Mouse (Mus musculus): ENCODE measurements around the gene Atp8a1.

The Atp8a1 gene

DNA sequence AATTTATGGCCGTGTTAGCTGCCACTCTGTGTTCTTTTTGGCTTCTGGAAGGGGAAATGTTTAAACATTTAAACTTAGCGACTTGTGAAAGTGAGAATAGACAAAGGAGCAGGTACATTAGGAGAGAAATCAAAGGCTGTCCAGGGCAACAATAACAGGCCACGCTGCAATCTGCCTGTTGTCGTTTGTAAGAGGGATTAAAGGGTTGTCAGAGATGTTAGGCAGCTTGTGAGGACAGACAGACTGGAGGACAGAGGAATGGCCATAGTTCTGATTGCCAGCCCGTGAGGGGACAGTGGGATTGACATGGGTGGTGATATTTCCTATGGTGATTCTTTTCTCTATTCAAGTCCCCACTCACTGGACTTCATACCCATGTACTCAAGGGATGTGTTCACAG, 161.8 kb downstream of the Atp8a1 start:
- in situ Hi-C loops (cut with MboI, MseI), result no loop called here

DNA sequence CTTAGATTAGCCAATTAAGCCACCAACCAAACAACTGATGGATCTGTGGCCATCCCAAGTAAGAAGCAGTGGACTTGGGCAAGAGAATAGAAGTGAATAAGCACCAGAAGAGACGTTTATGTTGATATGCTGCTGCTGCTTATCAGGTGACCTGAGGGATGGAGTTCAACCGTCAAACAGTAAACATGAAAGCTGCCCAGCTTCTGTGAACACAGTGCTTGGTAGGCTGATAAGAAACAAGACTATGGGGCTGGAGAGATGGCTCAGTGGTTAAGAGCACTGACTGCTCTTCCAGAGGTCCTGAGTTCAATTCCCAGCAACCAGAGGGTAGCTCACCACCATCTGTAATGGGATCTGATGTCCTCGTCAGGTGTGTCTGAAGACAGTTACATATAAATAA, 168.4 kb downstream of the Atp8a1 start:
- in situ Hi-C loops (cut with MboI, MseI), result no loop called here

DNA sequence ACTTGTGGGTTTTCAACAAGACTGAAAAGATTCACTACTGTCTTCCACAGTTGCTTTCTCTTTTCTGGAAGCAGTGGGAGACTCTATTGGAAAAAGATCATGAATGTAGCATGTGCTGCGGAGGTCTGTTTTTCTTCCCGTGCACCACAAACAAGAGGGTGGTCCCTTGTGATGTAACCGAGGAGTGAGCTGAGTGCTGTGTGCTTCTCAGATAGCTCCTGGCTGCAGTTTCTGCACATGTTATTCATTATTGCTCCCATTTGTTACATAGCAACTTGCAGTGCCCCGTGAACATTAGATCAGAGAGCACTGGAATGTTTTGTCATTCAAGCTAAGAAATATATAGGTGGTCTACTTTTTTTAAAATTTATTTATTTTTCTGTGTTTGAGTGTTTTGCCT, 174.2 kb downstream of the Atp8a1 start:
- in situ Hi-C loops (cut with MboI, MseI), result no loop called here

DNA sequence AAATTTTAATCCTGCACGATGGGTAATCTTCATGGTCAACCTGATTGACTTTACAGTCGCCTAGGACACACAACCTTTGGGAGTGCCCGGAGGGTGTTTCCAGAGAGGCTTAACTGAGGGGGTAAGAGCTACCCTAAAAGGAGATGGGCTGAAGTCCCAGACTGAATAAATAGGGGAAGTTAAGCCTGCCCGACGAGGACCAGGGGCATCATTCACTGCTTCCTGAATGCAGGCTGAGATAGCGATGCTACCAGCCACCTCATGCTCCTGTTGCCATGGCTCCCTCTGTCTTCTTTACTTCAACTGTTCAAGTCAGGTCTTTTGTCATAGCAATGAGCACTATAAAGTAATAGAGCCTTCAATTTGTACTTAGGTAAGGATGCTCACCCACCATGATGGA, 177.1 kb downstream of the Atp8a1 start:
- in situ Hi-C loops (cut with MboI, MseI), result no loop called here

DNA sequence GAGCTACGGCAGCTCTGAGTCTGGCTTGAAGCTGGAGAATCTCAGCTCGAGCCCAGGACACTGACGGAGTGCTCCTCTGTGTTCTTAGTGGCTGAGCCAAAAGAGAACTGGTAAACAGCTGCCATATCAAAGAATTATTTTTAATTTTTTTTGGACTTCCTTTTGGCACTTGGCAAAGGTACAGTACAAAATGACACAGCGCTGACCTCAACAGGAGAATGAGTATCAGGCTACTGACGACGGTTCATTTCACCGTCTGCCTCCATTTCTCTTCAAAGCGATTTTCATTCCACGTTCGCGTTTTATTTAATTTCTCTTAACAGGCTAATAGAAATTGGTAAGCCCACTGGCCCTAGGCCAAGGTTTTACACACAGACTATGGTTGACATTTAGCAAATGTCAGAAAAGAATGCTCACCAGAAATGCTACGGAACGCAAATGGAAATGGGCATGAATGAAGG, 177.8 kb downstream of the Atp8a1 start:
- in situ Hi-C loops (cut with MboI, MseI), result no loop called here

DNA sequence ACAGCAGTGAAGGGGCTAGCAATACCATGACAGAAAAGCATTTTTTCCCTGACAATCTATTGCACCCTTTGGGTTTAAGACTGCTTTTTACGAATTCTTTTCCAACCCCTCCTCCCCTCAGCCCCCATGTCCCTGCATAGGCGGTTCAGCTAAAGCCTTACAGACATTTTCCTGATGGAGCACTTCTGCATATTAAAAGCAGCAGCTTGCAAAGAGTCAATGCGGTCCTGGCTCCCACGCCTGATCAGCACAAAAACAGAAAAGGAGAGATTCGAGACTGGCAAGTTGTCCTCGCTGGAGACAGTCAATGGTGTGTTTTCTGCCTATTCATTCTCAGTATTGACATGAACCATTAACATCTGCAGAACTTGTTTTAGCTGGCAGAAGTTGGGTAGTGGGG, 184.5 kb downstream of the Atp8a1 start:
- in situ Hi-C loops (cut with MboI, MseI), result no loop called here

DNA sequence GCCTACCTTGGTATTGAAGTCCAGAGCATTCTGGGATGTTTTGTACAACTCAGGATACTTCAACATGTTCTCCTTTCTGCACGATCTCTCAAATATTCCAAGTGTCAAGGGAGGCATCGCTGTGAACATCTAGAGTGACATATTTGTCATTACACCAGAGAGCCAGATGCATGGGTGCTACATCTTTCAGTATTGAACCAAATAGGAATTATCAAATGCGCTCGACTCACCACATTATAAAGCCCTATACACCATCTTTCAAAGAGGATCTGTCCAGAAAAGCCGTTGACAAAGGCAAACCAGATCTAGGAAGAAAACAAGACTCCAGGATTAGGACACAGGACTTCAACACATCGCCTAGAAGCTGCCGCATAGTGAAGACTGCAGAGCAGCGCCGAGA, 187.4 kb downstream of the Atp8a1 start:
- in situ Hi-C loops (cut with MboI, MseI), result no loop called here

DNA sequence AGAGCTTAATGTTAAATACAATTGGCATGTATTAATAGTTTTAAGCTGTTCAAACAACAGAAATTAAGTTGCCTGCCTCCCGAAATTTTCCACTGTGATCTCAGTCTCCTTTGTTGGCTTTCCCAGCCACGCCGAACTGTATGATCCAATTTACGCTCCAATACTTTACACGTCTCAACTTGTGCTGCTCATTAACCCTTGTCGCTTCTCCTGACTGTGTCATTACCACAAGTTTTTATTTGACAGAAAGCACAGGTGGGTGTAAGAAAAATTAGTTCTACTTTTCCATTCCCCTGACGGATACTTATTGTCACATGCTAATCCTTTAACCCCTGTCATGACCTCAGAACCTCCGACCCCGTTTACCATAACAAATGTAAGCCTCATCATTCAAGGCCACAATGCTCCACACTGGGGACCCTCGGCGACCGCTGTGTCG, 190.4 kb downstream of the Atp8a1 start:
- in situ Hi-C loops (cut with MboI, MseI), result no loop called here

DNA sequence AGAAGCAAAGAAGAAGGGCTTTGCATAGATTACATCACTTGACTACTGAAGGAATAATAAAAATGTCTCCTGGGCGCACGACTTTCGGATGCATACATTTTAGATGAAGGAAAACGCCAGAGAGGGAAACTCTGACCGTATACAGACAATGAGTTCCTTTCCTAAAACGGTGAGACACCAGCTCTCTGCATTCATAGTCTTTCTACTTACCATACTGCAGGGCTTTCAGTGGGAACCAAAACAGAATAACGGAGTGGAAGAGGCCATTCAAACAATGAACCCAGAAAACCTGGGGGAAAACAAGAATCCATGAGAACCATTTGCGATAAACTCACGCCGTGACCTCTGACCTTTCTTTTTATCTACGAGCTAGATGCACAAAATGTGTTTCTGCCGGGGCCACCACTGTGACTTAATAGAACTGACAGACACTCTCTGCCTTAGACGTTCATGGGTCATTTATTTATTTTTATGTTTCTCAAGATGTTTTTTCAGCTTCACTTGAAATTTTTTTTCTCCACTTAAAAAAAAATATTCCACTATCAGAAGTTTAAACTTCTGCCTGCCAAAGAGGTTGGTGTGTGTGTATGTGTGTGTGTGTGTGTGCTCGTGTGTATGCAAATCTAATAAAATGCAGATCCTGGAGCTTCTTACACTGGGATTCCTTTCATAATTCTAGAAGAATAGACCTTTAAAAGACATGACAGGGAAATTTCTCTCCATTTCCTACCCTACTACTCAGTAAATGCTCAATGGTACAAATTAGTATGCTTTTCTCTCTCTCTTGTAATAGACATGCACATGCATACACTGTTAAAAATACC, 191.3 kb downstream of the Atp8a1 start:
- in situ Hi-C loops (cut with MboI, MseI), result no loop called here

DNA sequence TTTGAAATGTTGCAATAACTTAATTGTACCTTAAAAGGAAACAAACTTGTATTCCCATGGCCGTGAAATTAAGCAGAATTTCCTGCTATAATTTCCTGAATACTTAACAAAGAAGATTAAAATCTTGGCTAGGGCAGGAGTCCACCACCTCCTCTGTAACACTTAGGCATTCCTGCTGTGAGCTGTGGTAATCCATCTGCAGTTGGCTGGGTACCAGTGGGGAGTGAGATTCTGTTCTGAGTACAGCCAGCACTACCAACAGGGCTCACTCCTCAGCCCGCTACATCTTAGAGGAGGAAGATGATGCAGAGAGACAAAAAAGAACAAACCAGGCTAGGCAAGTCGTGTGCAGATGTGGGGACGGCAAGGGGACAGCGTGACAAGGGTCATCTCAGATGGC, 192.7 kb downstream of the Atp8a1 start:
- in situ Hi-C loops (cut with MboI, MseI), result no loop called here

DNA sequence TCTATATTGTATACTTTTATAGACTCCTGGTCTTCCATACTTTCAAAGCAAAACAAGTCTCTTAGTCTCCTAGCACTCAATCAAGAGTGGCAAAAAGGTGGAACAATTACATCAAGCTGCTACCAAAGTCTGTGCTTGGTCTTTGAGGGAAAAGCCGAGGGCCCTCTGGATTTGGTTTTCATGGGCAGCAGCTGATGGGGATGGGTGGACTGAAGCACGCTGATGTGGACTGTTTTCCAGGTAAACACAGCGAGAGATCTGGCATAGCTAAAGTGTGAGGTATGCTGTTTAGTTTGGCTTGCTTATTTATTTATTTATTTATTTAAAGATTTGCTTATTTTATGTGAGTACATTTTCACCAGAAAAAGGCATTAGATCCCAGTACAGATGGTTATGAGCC, 193.7 kb downstream of the Atp8a1 start:
- in situ Hi-C loops (cut with MboI, MseI), result no loop called here

DNA sequence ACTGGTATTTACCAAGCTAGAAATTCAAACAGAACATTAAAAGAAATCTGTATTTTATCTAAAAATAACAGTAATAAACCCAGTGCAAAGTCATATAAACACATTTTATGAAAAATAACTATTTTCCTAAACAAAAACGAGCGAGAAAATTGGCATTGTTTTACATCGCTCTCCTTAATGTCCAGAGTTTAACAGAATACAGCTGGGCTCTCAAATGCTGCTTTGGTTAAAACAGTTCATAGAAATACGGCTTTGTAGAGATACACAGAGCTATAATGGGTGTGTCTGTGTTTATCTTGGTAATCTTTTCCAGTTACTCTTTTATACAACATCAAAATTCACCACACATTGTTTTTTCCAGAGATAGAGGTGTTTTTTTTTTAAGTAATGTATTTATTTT, 194.8 kb downstream of the Atp8a1 start:
- in situ Hi-C loops (cut with MboI, MseI), result no loop called here

DNA sequence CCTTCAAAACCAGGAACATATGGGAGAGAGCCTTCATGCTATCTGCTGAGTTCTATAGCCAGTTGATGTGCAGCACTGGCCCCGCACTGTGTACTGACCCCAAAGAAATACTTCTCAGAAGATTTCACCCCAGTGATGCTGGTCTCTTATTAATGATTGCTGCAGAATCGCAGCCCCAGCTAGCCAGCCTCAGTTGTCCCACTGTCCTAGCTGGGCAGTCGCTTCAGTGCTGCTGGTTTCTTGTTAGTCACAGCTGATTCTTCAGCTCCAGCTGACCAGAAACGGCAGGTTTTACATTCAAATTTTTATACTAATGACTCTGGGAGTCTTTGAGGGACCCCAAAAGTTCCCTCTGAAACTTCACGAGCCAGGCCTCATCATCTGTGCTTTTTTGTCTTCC, 197.2 kb downstream of the Atp8a1 start:
- in situ Hi-C loops (cut with MboI, MseI), result no loop called here

DNA sequence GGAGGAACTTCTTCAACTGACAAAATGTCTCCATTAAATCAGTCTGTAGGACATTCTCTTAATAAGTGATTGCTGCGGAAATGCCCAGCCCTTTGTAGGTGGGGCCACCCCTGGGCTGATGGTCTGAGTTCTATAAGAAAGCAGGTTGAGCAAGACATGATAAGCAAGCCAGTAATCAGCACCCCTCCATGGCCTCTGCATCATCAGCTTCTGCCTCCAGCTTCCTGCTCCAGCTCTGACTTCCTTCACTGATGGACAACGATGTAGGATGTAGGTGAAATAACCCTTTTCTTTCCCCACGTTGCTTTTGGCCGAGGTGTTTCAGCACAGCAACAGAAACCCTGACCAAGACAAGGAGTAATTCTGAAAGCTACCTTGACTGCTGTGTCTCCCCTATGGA, 198.1 kb downstream of the Atp8a1 start:
- in situ Hi-C loops (cut with MboI, MseI), result loop anchor here in 1 of 2 experiments (10.0 kb wide), 1 partner anchor 1764 kb away; no protein-coding TSS in a partner anchor

DNA sequence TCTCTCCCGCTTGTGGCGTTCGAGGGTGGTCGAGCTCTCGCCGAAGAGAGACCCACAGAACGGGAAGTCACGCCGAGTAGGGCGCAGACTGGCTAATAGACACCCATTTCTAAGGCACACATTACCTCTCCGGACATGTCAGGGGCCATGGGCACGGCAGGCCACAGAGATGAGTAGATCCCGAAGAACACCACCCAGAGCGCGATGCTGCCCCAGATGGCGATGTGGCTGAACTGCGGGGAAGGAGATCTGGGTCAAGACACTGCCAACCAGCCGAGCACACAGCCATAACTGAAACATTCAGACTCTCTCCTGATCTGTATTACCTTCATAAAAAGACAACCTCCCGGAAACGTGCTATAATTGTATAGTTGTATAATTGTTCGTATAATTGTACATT, 199.7 kb downstream of the Atp8a1 start:
- in situ Hi-C loops (cut with MboI, MseI), result loop anchor here in 1 of 2 experiments (10.0 kb wide), 1 partner anchor 1763 kb away; no protein-coding TSS in a partner anchor

DNA sequence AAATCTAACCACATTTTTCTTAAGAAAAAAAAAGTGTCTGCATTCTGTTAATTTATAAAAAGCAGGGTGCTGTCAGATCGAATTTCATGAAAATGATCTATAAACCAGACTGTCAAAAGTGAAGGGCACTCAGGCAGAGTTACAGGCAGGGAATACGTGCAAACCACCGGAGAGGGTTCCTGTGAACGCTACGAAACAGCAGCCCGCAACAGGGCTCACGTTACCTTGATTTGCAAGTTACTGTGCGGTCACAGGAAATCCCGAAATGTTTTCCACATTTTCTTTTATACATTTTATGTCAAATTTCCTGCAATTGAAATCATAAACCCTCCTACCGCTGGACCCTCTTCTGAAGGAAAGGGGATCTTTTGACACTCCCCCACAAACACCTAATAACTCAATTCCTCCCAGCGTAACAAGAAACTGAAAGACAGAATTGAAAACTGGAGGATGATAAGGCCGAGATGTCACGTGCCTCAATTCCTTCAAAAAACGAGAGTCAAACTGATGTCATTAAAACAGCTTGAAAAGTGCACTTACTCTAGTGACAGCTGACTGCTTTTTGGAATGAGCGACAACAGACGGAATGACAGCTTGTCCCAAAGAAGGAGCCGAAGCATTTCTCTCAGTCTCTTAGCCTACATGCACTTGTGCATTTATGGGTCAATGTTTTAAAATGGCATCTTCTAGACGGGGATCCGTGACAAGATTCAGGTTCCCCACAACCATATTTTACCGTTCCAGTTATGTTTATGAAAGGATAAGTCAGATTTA, 200.3 kb downstream of the Atp8a1 start:
- in situ Hi-C loops (cut with MboI, MseI), result loop anchor here in 1 of 2 experiments (10.0 kb wide), 1 partner anchor 1762 kb away; no protein-coding TSS in a partner anchor

DNA sequence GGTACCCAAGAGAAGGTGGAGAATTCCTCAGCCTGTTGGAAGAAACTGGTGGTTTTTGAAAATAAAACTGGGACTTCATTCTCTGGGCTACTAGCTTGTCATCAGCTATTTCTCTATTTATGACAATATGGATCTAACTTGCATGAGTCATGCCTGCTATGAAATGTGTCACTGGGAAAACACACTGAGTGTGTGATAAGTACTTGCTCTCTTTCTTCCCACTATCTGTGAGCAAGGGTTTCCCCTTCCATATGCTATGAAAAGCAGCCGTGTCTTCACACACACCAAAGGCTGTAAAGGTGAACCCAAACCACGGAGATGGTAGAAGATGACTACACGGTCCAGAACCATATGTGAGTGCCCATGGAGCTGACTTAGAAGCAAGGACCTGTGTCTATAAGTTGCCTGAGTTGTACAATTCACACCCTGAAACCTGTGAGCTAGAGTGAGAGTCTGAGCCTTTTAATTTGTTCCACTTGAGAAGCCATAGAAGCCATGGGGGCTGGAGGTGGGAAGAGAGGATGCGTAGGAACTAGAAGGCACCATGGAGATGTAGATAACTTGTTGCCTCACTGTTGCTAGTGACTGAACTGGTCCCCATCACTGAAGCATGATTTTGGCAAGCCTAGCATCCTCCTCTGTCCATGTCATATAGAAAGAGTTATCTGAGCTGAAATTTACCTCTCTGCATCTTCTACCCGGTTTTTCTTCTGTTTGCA, 203.5 kb downstream of the Atp8a1 start:
- in situ Hi-C loops (cut with MboI, MseI), result loop anchor here in 1 of 2 experiments (10.0 kb wide), 1 partner anchor 1759 kb away; no protein-coding TSS in a partner anchor

DNA sequence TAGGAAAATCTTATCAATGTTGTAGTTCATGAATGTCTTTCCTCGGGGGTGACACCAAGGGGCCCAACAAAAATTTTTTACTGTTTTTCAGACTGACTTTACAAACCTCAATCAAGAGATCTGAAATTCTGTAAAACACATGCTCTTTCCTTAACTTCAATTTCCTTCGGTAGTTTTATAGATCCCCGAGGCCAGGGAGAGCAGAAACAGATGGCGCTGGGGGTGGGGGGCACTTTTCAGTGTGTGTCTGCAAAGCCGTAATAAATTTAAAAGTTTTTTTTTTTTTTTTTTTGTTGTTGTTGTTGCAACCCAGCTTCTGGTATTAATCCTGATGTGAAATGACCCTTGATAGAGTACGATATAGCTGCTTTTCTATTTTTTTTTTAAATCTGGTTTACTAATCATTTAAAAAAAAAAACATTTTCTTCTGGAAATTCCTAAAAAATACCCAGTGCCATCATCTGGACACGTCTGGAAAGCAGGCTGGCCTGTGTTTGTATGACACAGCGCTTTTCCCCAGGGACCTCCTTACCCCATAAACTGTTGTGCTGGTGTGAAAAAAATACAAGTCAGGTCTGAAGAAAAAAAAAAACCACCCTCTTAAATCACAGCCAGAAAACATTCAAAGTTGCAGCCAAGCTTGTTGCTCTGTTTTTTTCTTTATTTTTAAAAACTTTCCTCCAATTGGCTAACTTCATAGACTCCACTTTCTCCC, 205.7 kb downstream of the Atp8a1 start:
- in situ Hi-C loops (cut with MboI, MseI), result loop anchor here in 1 of 2 experiments (10.0 kb wide), 1 partner anchor 1757 kb away; no protein-coding TSS in a partner anchor

DNA sequence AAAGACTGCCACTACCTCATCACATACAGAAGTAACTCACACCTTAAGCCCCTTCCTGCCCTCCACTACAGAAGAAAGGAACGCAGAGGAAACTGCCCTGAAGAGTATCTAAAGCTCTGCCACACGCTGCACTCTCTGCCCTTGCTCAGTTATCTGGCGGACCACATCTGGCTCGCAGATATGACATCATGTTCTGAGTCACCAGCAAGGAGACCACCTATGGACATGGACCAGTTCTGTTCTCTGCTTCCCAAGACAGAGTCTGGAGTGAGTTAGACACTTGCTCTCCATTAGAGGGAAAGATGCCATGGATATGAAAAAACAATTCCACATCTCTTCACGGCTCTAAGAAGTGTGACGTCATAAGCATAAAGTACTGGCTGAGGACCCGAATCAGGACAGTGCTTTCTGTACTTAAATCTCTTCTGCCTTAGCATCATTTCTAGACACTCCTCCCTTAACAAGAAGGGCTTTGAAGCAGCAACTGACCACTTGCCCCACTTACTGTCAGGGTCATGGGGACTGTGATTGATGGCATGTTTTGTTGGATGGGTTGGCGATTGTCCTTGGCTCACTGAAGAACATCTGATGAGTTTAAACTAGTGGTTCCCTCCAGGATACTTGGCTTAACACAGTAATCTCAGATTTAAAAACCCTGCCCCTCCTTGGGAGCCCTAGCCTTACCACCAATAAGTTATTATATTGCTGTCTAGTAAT, 206.5 kb downstream of the Atp8a1 start:
- in situ Hi-C loops (cut with MboI, MseI), result loop anchor here in 1 of 2 experiments (10.0 kb wide), 1 partner anchor 1756 kb away; no protein-coding TSS in a partner anchor

DNA sequence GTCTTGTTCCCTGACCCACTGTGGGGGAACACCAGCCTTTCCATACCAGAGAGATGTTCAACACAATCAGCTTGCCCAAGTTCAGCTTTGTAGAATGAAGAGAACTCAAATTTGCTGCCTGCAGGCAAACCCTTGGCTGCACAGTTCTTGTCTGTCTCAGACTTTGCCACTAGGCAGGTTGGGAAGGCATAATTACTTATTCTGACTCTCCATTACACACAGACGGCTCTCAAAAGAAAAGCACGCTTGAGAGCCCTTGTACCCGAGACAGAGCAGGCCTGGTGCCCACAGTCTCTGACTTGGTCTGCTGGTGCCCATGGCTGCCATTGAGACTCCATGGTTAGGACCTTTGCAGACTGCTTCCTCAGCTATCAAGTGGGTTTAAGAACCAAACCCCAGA, 212.9 kb downstream of the Atp8a1 start:
- in situ Hi-C loops (cut with MboI, MseI), result no loop called here
